Mouse (Mus musculus) midbrain, embryonic 10.5 days (tissue): ENCODE results near the gene Atp9a. TPM values are rescaled to one million over a fixed set of nuclear protein-coding genes. Genes with fewer than 3 reads are reported as not detected.

Experiments
- DNase-seq: peaks from one replicate; pipeline ENCODE4 v3.0.0-alpha.2; 2017; ENCODE audit warnings: low spot score
- H3K27ac ChIP-seq: fragments of 300-500 bp; sonication (generic); replicated peaks from 2 replicates; pipeline ENCODE4 v1.5.1; 2016; ENCODE audit warnings: mild to moderate bottlenecking
- H3K27me3 ChIP-seq: fragments of 300-500 bp; sonication (generic); 2 replicates; pipeline ENCODE4 v1.6.1; 2016; ENCODE audit warnings: low read depth, mild to moderate bottlenecking; ENCODE audit not compliant: poor library complexity, severe bottlenecking
- H3K36me3 ChIP-seq: fragments of 300-500 bp; sonication (generic); 2 replicates; pipeline ENCODE4 v1.6.1; 2016; ENCODE audit warnings: mild to moderate bottlenecking, moderate library complexity
- H3K4me1 ChIP-seq: fragments of 300-500 bp; sonication (generic); 2 replicates; pipeline ENCODE4 v1.6.1; 2016
- H3K4me3 ChIP-seq: fragments of 300-500 bp; sonication (generic); 2 replicates; pipeline ENCODE4 v1.5.1; 2016; ENCODE audit warnings: mild to moderate bottlenecking, moderate library complexity
- H3K9me3 ChIP-seq: fragments of 300-500 bp; sonication (generic); replicated peaks from 2 replicates; pipeline ENCODE4 v1.6.1; 2016; ENCODE audit warnings: mild to moderate bottlenecking
- WGBS: fragments of 180-500 bp; shearing (Covaris S2); methylation state at CpG from one replicate; pipeline ENCODE4 v1.1.7; 2016; 5-methylcytosine and 5-hydroxymethylcytosine counted together
- polyA plus RNA-seq: library from polyadenylated mRNA; unstranded; fragments of >200 nt; fragmentation: Nextera tagmentation; extraction: Ambion mirVana; gene quantifications from 2 replicates; pipeline ENCODE4 v1.2.1, GENCODE M21; 2016

The Atp9a gene
- polyA plus RNA-seq, 1 experiment from 2014 or later, result 15.5 TPM

- Histone ChIP-seq H3K4me1 (peaks cover 8% of the 10 kb centered on the region), H3K36me3 (peaks cover 42% of the 10 kb centered on the region), H3K9me3 (no peaks in the 10 kb centered on the region), H3K27ac (no peak overlapping the region), H3K4me3 (no peak overlapping the region), H3K27me3 (no peaks in the 10 kb centered on the region)
- 83% methylated on average over 8 of the region's 8 CpGs for WGBS
- no peak for DNase-seq
These were observed 94.0 kb downstream of the Atp9a start for GRCm38 (mm10) chr2:168648171-168648570.

- Histone ChIP-seq H3K27me3 (no peaks in the 10 kb centered on the region), H3K9me3 (no peaks in the 10 kb centered on the region), H3K27ac (peak overlapping the region; percentile 50; the same call in 1 of the 2 replicates), H3K36me3 (peaks cover 42% of the 10 kb centered on the region), H3K4me3 (no peak overlapping the region), H3K4me1 (peaks cover 21% of the 10 kb centered on the region)
- 85% methylated on average over 6 of the region's 6 CpGs for WGBS
- no peak for DNase-seq
These were observed 97.4 kb downstream of the Atp9a start for GRCm38 (mm10) chr2:168644855-168645254.

- 87% methylated on average over 20 of the region's 20 CpGs for WGBS
- Histone ChIP-seq H3K36me3 (peaks cover 36% of the 10 kb centered on the region), H3K9me3 (no peaks in the 10 kb centered on the region), H3K4me3 (no peak overlapping the region), H3K4me1 (peaks cover 21% of the 10 kb centered on the region), H3K27ac (no peak overlapping the region), H3K27me3 (no peaks in the 10 kb centered on the region)
- no peak for DNase-seq
These were observed 98.6 kb downstream of the Atp9a start for GRCm38 (mm10) chr2:168643524-168644177.

GRCm38 (mm10) chr2:168642187-168642586 lies 100.0 kb downstream of the Atp9a start:
- peaks cover 31% of the 10 kb centered on the region for H3K36me3 ChIP-seq
- DNase-seq, result no peak

GRCm38 (mm10) chr2:168640460-168640859 lies 101.7 kb downstream of the Atp9a start:
- no peak for DNase-seq
- no peak overlapping the region for H3K27ac ChIP-seq
- no peaks in the 10 kb centered on the region for H3K9me3 ChIP-seq
- H3K27me3 ChIP-seq, result no peaks in the 10 kb centered on the region
- H3K4me3 ChIP-seq, result no peak overlapping the region
- H3K4me1 ChIP-seq, result peaks cover 35% of the 10 kb centered on the region
- WGBS, result 95% methylated on average over 9 of the region's 9 CpGs
- peaks cover 26% of the 10 kb centered on the region for H3K36me3 ChIP-seq

More at GRCm38 (mm10) chr2:168642187-168642586, 100.0 kb downstream of the Atp9a start:
- Histone ChIP-seq H3K9me3 (no peaks in the 10 kb centered on the region), H3K4me1 (peaks cover 21% of the 10 kb centered on the region), H3K27me3 (no peaks in the 10 kb centered on the region), H3K27ac (peak overlapping the region; percentile 78), H3K4me3 (no peak overlapping the region)
- WGBS, result 67% methylated on average over 11 of the region's 11 CpGs

GRCm38 (mm10) chr2:168634881-168635280 lies 107.3 kb downstream of the Atp9a start:
- no peak for DNase-seq
- no peak overlapping the region for H3K27ac ChIP-seq
- 80% methylated on average over 7 of the region's 7 CpGs for WGBS

GRCm38 (mm10) chr2:168633301-168633816 lies 108.8 kb downstream of the Atp9a start:
- DNase-seq, result no peak
- Histone ChIP-seq H3K27me3 (no peaks in the 10 kb centered on the region), H3K4me3 (no peak overlapping the region), H3K36me3 (peaks cover 8% of the 10 kb centered on the region; the same call in 1 of the 2 replicates), H3K27ac (peak overlapping the region; percentile 61), H3K4me1 (peaks cover 23% of the 10 kb centered on the region), H3K9me3 (no peaks in the 10 kb centered on the region)
- WGBS, result 64% methylated on average over 14 of the region's 14 CpGs

More at GRCm38 (mm10) chr2:168634881-168635280, 107.3 kb downstream of the Atp9a start:
- Histone ChIP-seq H3K4me1 (peaks cover 23% of the 10 kb centered on the region), H3K36me3 (peaks cover 12% of the 10 kb centered on the region; the same call in 1 of the 2 replicates), H3K9me3 (no peaks in the 10 kb centered on the region), H3K4me3 (no peak overlapping the region), H3K27me3 (no peaks in the 10 kb centered on the region)

GRCm38 (mm10) chr2:168632543-168632942 lies 109.7 kb downstream of the Atp9a start:
- WGBS, result 86% methylated on average over 6 of the region's 6 CpGs
- Histone ChIP-seq H3K4me1 (peaks cover 26% of the 10 kb centered on the region), H3K27ac (no peak overlapping the region), H3K36me3 (peaks cover 5% of the 10 kb centered on the region; the same call in 1 of the 2 replicates), H3K4me3 (no peak overlapping the region), H3K27me3 (no peaks in the 10 kb centered on the region), H3K9me3 (no peaks in the 10 kb centered on the region)
- DNase-seq, result no peak

GRCm38 (mm10) chr2:168628787-168629186 lies 113.4 kb downstream of the Atp9a start:
- Histone ChIP-seq H3K4me3 (no peak overlapping the region), H3K36me3 (no peaks in the 10 kb centered on the region), H3K4me1 (peaks cover 28% of the 10 kb centered on the region), H3K27me3 (no peaks in the 10 kb centered on the region), H3K27ac (no peak overlapping the region), H3K9me3 (peaks cover 4% of the 10 kb centered on the region)
- peak; percentile 78 for DNase-seq
- WGBS, result 38% methylated on average over 8 of the region's 8 CpGs

- H3K27ac ChIP-seq, result no peak overlapping the region
- H3K4me1 ChIP-seq, result peaks cover 21% of the 10 kb centered on the region
- peaks cover 7% of the 10 kb centered on the region for H3K9me3 ChIP-seq
- no peaks in the 10 kb centered on the region for H3K36me3 ChIP-seq
- WGBS, result 76% methylated on average over 20 of the region's 20 CpGs
- H3K4me3 ChIP-seq, result no peak overlapping the region
- DNase-seq, result no peak
- H3K27me3 ChIP-seq, result no peaks in the 10 kb centered on the region
These were observed 114.1 kb downstream of the Atp9a start for GRCm38 (mm10) chr2:168627829-168628770.

GRCm38 (mm10) chr2:168626385-168626784 lies 115.8 kb downstream of the Atp9a start:
- Histone ChIP-seq H3K4me1 (peaks cover 19% of the 10 kb centered on the region), H3K36me3 (no peaks in the 10 kb centered on the region), H3K27me3 (no peaks in the 10 kb centered on the region), H3K27ac (peak overlapping the region; percentile 69; the same call in 1 of the 2 replicates), H3K4me3 (no peak overlapping the region), H3K9me3 (peaks cover 7% of the 10 kb centered on the region)
- 81% methylated on average over 9 of the region's 9 CpGs for WGBS
- no peak for DNase-seq

- Histone ChIP-seq H3K4me3 (no peak overlapping the region), H3K27me3 (no peaks in the 10 kb centered on the region), H3K4me1 (peaks cover 19% of the 10 kb centered on the region), H3K27ac (no peak overlapping the region), H3K36me3 (no peaks in the 10 kb centered on the region), H3K9me3 (peaks cover 7% of the 10 kb centered on the region)
- 78% methylated on average over 4 of the region's 4 CpGs for WGBS
- DNase-seq, result no peak
These were observed 117.1 kb downstream of the Atp9a start for GRCm38 (mm10) chr2:168625091-168625490.
